Mouse (Mus musculus) ES-E14 (cell line): ENCODE results near the gene Abcc2. TPM values are rescaled to one million over a fixed set of nuclear protein-coding genes. Genes with fewer than 3 reads are reported as not detected.
A peak's percentile ranks its signal among the peaks of the same experiment; 100 is the strongest.

Source experiments
- DNase-seq: peaks from one replicate; pipeline ENCODE4 v3.0.0-alpha.2; 2013; ENCODE audit warnings: low read depth, low spot score
- H3K27ac ChIP-seq: 2 replicates; pipeline ENCODE4 v1.5.1; 2012; ENCODE audit warnings: low read depth, mild to moderate bottlenecking, low read length, moderate library complexity, mixed read lengths; ENCODE audit not compliant: poor library complexity, insufficient read depth, severe bottlenecking
- H3K36me3 ChIP-seq: 2 replicates; pipeline ENCODE4 v1.6.1; 2012; ENCODE audit warnings: mild to moderate bottlenecking, low read length, moderate library complexity, mixed read lengths; ENCODE audit not compliant: control insufficient read depth, poor library complexity, insufficient read depth, severe bottlenecking
- H3K4me1 ChIP-seq, 2 experiments: fragments of 150-350 bp in 1 of 2; sonication (generic) in 1 of 2; 2 replicates each; pipeline ENCODE4 v1.6.1; 2012; ENCODE audit warnings: low read length in 2 of 2, mild to moderate bottlenecking in 1 of 2, mixed read lengths in 1 of 2; ENCODE audit not compliant: control insufficient read depth in 2 of 2, insufficient read depth in 2 of 2, poor library complexity in 1 of 2
- H3K4me3 ChIP-seq, 2 experiments: fragments of 150-350 bp in 1 of 2; sonication (generic) in 1 of 2; 2 replicates each; pipeline ENCODE4 v1.5.1; 2012; ENCODE audit warnings: low read length in 2 of 2, low read depth in 1 of 2, mild to moderate bottlenecking in 1 of 2, mixed read lengths in 1 of 2; ENCODE audit not compliant: insufficient read depth in 1 of 2, poor library complexity in 1 of 2, severe bottlenecking in 1 of 2
- H3K9ac ChIP-seq: 2 replicates; pipeline ENCODE4 v1.6.1; 2012; ENCODE audit warnings: low read depth, mild to moderate bottlenecking, low read length, mixed read lengths; ENCODE audit not compliant: poor library complexity, insufficient read depth, severe bottlenecking
- H3K9me3 ChIP-seq: fragments of 150-350 bp; sonication (generic); 2 replicates; pipeline ENCODE4 v1.6.1; 2012; ENCODE audit warnings: low read depth, mild to moderate bottlenecking, low read length; ENCODE audit not compliant: control insufficient read depth, insufficient read depth
- CHD2 ChIP-seq: IDR thresholded peaks from 2 replicates; pipeline ENCODE4 v1.6.1; 2014; ENCODE audit warnings: mild to moderate bottlenecking, low read depth, low read length, inconsistent platforms
- HCFC1 ChIP-seq: IDR thresholded peaks from 2 replicates; pipeline ENCODE4 v1.6.1; 2012; ENCODE audit warnings: low read length, inconsistent platforms, borderline replicate concordance; ENCODE audit not compliant: insufficient read depth
- MAFK ChIP-seq: IDR thresholded peaks from 2 replicates; pipeline ENCODE4 v1.6.1; 2014; ENCODE audit warnings: mild to moderate bottlenecking, low read depth, low read length, inconsistent platforms; ENCODE audit not compliant: insufficient read depth
- ZC3H11A ChIP-seq: IDR thresholded peaks from 2 replicates; pipeline ENCODE4 v1.6.1; 2012; ENCODE audit warnings: low read depth, mild to moderate bottlenecking, inconsistent platforms, low read length, borderline replicate concordance
- ZNF384 ChIP-seq: IDR thresholded peaks from 2 replicates; pipeline ENCODE4 v1.6.1; 2012; ENCODE audit warnings: low read depth, low read length, inconsistent platforms
- in situ Hi-C, 2 experiments: fragments of 600-800 bp; cut with MboI; formaldehyde crosslinking; loops; one replicate each; pipeline ENCODE4 v1.15.1; 2025; ENCODE audit warnings: low sequenced_read_pairs in 2 of 2, inconsistent platforms in 1 of 2; ENCODE audit not compliant: unreplicated experiment in 2 of 2
- total RNA-seq: library from RNA; depleted of rRNA; stranded (reverse); fragments of 300-350 nt; gene quantifications from 2 replicates; pipeline ENCODE4 v1.2.3, GENCODE M21; 2012

Gene Abcc2
- total RNA-seq, 1 experiment, result 1.6 TPM

- Histone ChIP-seq H3K27ac (no peak overlapping the region), H3K4me1 (peaks cover 0 to 4% of the 10 kb centered on the region in 2 experiments; a peak in 1 of 4 replicates), H3K36me3 (peaks cover 21% of the 10 kb centered on the region), H3K9ac (no peak overlapping the region), H3K4me3 (no peak overlapping the region), H3K9me3 (no peaks in the 10 kb centered on the region)
- in situ Hi-C loops, result no loop called here
- DNase-seq, result no peak
- TF ChIP-seq ZC3H11A (no peak), HCFC1 (no peak), CHD2 (no peak), MAFK (no peak), ZNF384 (no peak)
These were observed 32.0 kb upstream of the Abcc2 start for GRCm38 (mm10) chr19:43750008-43750407.

DNA sequence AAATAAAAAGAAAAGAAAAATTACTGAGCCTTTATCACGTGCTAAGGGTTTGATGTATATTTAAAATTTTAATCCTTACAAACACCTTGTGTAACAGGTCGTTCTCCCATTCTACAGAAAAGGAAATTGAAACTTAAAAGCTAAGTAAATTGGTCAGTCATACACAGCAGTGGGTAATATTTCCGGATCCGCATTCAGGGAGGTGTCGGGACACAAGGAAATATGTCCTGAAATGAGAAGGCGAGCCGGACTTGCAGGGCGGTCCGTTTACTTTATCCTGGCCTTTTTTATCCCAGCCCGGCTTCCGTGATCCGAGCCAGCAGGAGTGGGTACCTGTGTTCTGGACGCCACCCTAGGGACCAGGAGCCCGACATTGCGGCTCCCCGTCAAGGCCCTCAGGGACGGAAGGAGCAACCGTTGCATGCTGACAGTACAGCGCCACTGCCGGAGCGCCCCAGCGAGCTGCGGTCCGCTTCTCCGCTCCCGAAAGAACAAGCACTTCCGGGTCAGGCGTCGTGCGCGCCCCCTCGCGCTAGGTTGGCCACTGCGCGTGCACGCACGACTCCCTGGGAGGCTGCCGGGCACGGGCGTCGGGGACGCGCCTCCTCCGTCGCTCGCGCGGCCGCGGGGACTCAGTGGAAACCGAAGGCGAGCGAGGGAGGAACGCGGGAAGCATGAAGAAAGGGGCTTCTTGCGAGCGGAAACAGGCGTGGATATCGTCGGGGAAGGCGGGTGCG is 29.3 kb upstream of the Abcc2 start, which contains the start of the genes Cutc and Cox15:
Gene Cutc (plus strand): TSS at position 508 of the 737 bp plus-strand sequence.
Gene Cox15 (minus strand): TSS at position 512 of the 737 bp plus-strand sequence.
- peak; percentile 90 for DNase-seq
- no peaks in the 10 kb centered on the region for H3K9me3 ChIP-seq
- H3K9ac ChIP-seq, result peak within 1 kb of the TSS; percentile 93
- peak within 1 kb of the TSS; percentile 32 for H3K27ac ChIP-seq
- H3K4me1 ChIP-seq, result peaks cover 0 to 4% of the 10 kb centered on the region in 2 experiments; a peak in 1 of 4 replicates
- TF ChIP-seq ZNF384, result no peak
- 0 out of 2 replicates have a peak, but pooled peaks have one; percentile 30 for TF ChIP-seq CHD2
- no peak for TF ChIP-seq ZC3H11A
- TF ChIP-seq HCFC1, result peak; percentile 70; the same call in 1 of the 2 replicates
- in situ Hi-C loops, result no loop called here
- H3K4me3 ChIP-seq, result peak within 1 kb of the TSS; percentile 78 to 90
- H3K36me3 ChIP-seq, result peaks cover 16% of the 10 kb centered on the region

DNA sequence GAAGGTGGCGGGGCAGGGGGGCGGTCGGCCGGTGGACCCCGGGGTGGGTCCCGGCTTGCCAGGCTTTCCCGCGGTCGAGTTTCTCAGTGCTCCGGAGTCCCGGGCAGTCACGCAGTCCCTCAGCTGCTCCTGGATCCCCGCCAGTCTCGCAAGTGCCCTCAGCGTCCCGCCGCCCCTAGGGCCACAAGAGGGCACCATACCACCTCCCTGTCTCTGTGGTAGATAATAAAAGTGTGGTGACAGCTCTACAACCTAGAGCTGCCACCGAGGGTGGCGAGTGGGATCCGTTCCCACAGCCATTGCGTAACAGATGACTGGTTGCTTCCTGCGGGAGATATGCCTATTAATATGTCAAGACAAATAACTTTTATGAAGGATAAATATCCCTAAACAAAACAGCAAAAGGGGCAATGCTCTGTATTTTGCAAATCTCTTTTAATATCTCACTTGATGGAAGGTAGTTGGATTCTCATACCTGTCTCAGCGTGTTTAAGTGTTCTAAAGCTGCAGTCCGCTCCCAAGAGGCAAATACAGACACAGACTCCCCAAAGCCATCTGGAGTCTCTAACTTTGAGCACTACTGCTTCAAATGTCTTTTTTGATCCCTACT is 28.7 kb upstream of the Abcc2 start:
- Histone ChIP-seq H3K36me3 (peaks cover 10% of the 10 kb centered on the region), H3K9ac (peak overlapping the region; percentile 93), H3K4me1 (peaks cover 0 to 4% of the 10 kb centered on the region in 2 experiments; a peak in 1 of 4 replicates), H3K4me3 (peak overlapping the region; percentile 78 to 90), H3K27ac (peak overlapping the region; percentile 7; the same call in 1 of the 2 replicates), H3K9me3 (no peaks in the 10 kb centered on the region)
- TF ChIP-seq MAFK (no peak), ZC3H11A (no peak), CHD2 (no peak), HCFC1 (no peak), ZNF384 (no peak)
- in situ Hi-C loops, result no loop called here
- DNase-seq, result peak; percentile 66

- H3K4me1 ChIP-seq, result peaks cover 0 to 4% of the 10 kb centered on the region in 2 experiments; a peak in 1 of 4 replicates
- H3K27ac ChIP-seq, result no peak overlapping the region
- H3K4me3 ChIP-seq, result no peak overlapping the region
- H3K9ac ChIP-seq, result no peak overlapping the region
- TF ChIP-seq HCFC1 (no peak), ZNF384 (no peak), MAFK (no peak), ZC3H11A (no peak), CHD2 (no peak)
- H3K36me3 ChIP-seq, result peaks cover 5% of the 10 kb centered on the region; the same call in 1 of the 2 replicates
- in situ Hi-C loops, result no loop called here
- no peak for DNase-seq
- no peaks in the 10 kb centered on the region for H3K9me3 ChIP-seq
These were observed 27.8 kb upstream of the Abcc2 start for GRCm38 (mm10) chr19:43754237-43754636.
